Mouse (Mus musculus) liver, adult 2 months (tissue): ENCODE measurements around the gene Tcte2. TPM values are rescaled to one million over a fixed set of nuclear protein-coding genes. Genes with fewer than 3 reads are reported as not detected.

ENCODE experiments used
- DNase-seq: peaks from one replicate; pipeline ENCODE4 v3.0.0-alpha.2; 2011; ENCODE audit warnings: low read depth, low spot score; ENCODE audit errors: extremely low read depth
- H3K27ac ChIP-seq: fragments of 200-500 bp; replicated peaks from 2 replicates; pipeline ENCODE4 v1.5.1; 2012; ENCODE audit warnings: low read depth, mild to moderate bottlenecking, control low read depth, inconsistent platforms, low read length; ENCODE audit not compliant: insufficient read depth
- H3K27me3 ChIP-seq: fragments of 200-500 bp; 2 replicates; pipeline ENCODE4 v1.6.1; 2012; ENCODE audit warnings: mild to moderate bottlenecking, moderate library complexity, low read length, inconsistent platforms; ENCODE audit not compliant: control insufficient read depth, insufficient read depth
- H3K36me3 ChIP-seq: fragments of 200-500 bp; 2 replicates; pipeline ENCODE4 v1.6.1; 2012; ENCODE audit warnings: low read length, inconsistent platforms; ENCODE audit not compliant: control insufficient read depth, insufficient read depth
- H3K4me1 ChIP-seq: fragments of 200-500 bp; 2 replicates; pipeline ENCODE4 v1.6.1; 2011; ENCODE audit warnings: low read length; ENCODE audit not compliant: control insufficient read depth, insufficient read depth
- H3K4me3 ChIP-seq: fragments of 200-500 bp; 2 replicates; pipeline ENCODE4 v1.5.1; 2011; ENCODE audit warnings: low read depth, mild to moderate bottlenecking, control low read depth, low read length, moderate library complexity; ENCODE audit not compliant: insufficient read depth
- H3K79me2 ChIP-seq: fragments of 200-500 bp; 2 replicates; pipeline ENCODE4 v1.6.1; 2012; ENCODE audit warnings: inconsistent platforms, mild to moderate bottlenecking, low read length, moderate library complexity; ENCODE audit not compliant: control insufficient read depth, insufficient read depth
- H3K9ac ChIP-seq: fragments of 200-500 bp; 2 replicates; pipeline ENCODE4 v1.6.1; 2012; ENCODE audit warnings: low read depth, mild to moderate bottlenecking, control low read depth, inconsistent platforms, low read length
- CTCF ChIP-seq: fragments of 200-500 bp; IDR thresholded peaks from 2 replicates; pipeline ENCODE4 v1.5.1; 2011; ENCODE audit warnings: low read depth, low read length, control low read depth
- POLR2A ChIP-seq: fragments of 200-500 bp; IDR thresholded peaks from 2 replicates; pipeline ENCODE4 v1.6.1; 2011; ENCODE audit warnings: low read length, control low read depth; ENCODE audit not compliant: insufficient read depth; ENCODE audit errors: extremely low read depth
- WGBS: fragments of 180-500 bp; shearing (Covaris S2); methylation state at CpG from one replicate; pipeline ENCODE4 v1.1.7; 2018; 5-methylcytosine and 5-hydroxymethylcytosine counted together
- polyA plus RNA-seq: library from polyadenylated mRNA; depleted of rRNA; stranded (reverse); fragments of >200 nt; gene quantifications from 2 replicates; pipeline ENCODE4 v1.2.3, GENCODE M21; 2012
- total RNA-seq: library from RNA; depleted of rRNA; stranded (reverse); fragments of >200 nt; gene quantifications from 2 replicates; pipeline ENCODE4 v1.2.3, GENCODE M21; 2014

The Tcte2 gene
- total and polyA plus RNA-seq, 2 experiments, result 0.94 to 1.5 TPM

DNA sequence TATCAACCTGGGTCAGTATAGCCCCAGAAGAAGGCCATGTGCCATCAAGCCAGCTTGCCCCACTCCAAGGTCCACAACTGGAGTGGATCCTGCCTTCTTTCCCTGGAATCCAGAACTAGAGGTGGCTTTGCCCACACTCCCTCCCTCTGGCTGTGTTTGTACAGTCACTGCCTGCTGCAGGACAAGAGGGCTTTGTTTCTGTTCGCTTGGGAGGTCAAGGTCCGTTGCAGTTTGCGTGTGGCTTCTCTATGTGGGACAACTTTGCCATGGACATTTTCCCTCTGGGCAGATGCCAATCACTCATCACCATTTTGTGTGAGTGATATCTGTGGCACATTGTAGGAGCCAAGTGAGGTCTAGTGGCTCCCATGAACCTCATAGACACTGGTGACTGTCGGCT is 89.9 kb downstream of the Tcte2 start:
- H3K27ac ChIP-seq, result no peak overlapping the region
- DNase-seq, result peak; percentile 67
- 0 out of 2 replicates have a peak, but pooled peaks cover 2% of the 10 kb centered on the region for H3K4me1 ChIP-seq
- no peak for TF ChIP-seq CTCF
- TF ChIP-seq POLR2A, result no peak
- no peaks in the 10 kb centered on the region for H3K27me3 ChIP-seq
- no peak overlapping the region for H3K4me3 ChIP-seq
- H3K79me2 ChIP-seq, result no peaks in the 10 kb centered on the region
- H3K9ac ChIP-seq, result no peak overlapping the region
- WGBS, result 37% methylated on average over 4 of the region's 4 CpGs
- no peaks in the 10 kb centered on the region for H3K36me3 ChIP-seq

- Histone ChIP-seq H3K4me3 (no peak overlapping the region), H3K36me3 (no peaks in the 10 kb centered on the region)
These were observed 91.4 kb downstream of the Tcte2 start for GRCm38 (mm10) chr17:13670227-13670626.

DNA sequence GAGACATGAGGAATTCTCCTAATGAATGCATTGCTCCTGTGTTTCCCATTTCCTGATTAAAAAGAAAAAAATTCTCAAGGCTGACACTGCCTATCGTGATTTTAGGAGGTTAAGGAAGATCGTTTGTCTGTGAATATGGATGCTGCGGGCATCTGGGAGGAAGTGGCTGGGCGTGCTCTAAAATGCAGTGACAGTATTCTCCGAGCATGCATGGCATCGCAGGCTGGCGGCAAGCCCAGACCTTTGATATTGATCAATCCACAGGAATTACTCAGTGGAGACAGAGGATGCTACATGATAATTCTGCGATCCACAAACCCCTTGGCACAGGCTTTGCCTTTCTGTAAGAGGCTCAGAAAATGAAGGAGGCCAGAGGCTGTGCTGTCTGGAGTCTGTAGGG is 92.4 kb downstream of the Tcte2 start:
- TF ChIP-seq CTCF, result peak; percentile 26; the same call in 1 of the 2 replicates
- no peak for TF ChIP-seq POLR2A
- DNase-seq, result peak; percentile 43
- H3K4me3 ChIP-seq, result no peak overlapping the region
- 0 out of 2 replicates have a peak, but pooled peaks cover 2% of the 10 kb centered on the region for H3K4me1 ChIP-seq
- H3K27ac ChIP-seq, result no peak overlapping the region
- no peaks in the 10 kb centered on the region for H3K36me3 ChIP-seq
- H3K79me2 ChIP-seq, result no peaks in the 10 kb centered on the region
- no peaks in the 10 kb centered on the region for H3K27me3 ChIP-seq
- 10% methylated on average over 8 of the region's 8 CpGs for WGBS
- H3K9ac ChIP-seq, result no peak overlapping the region

More at GRCm38 (mm10) chr17:13670227-13670626, 91.4 kb downstream of the Tcte2 start:
- no peak for TF ChIP-seq POLR2A
- no peak for TF ChIP-seq CTCF
- Histone ChIP-seq H3K79me2 (no peaks in the 10 kb centered on the region), H3K27ac (no peak overlapping the region), H3K9ac (no peak overlapping the region), H3K4me1 (0 out of 2 replicates have a peak, but pooled peaks cover 2% of the 10 kb centered on the region), H3K27me3 (no peaks in the 10 kb centered on the region)
- DNase-seq, result no peak

DNA sequence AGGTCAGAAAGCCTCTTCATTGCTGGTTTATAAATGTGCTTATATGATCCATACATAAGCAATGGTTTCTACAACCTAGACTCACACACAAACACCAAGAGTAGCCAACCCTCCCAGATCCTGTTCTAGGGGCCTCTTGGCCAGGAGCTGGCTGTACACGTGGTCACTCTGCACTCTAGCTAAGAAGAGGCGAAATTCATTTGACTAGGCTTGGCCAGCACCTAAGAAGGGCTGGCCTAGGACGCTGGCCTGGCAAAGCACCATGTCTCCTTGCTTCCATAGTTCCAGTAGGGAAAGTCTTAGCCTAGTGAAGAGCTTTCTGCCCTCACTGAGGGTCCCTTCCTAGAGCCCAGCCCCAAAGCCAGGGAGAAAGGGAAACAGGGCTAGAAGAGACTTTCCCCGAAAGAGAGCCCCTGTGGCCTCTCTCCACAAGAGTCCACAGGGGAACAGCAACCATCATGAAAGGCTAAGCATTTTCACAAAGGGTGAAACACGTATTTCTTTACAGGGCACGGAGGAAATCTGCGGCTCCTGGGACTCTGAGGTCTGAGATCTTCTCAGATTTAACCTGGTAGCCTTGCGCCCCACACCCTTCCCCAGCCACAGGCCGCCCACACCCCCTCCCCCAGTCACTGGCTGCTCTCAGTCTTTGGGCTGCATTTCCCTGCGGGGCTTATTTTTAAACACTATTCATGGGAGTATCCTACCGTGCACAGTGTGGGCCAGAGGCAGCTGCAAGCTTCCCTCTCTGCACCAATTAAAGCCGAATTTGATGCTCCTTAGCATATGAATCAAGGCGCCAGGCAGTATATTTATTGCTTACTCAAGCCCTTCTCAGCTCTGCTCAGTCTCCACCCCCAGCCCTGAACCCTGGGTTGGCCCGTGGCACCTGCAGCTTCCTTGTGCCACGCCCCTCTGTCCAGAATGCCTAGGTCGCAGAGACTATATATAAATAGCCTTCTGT is 93.3 kb downstream of the Tcte2 start:
- no peak for DNase-seq
- no peaks in the 10 kb centered on the region for H3K36me3 ChIP-seq
- no peak overlapping the region for H3K27ac ChIP-seq
- 60% methylated on average over 16 of the region's 16 CpGs for WGBS
- no peaks in the 10 kb centered on the region for H3K27me3 ChIP-seq
- no peaks in the 10 kb centered on the region for H3K79me2 ChIP-seq
- no peak for TF ChIP-seq CTCF
- TF ChIP-seq POLR2A, result no peak
- H3K4me1 ChIP-seq, result peaks cover 8% of the 10 kb centered on the region
- no peak overlapping the region for H3K9ac ChIP-seq
- no peak overlapping the region for H3K4me3 ChIP-seq

GRCm38 (mm10) chr17:13667006-13667405 is 94.6 kb downstream of the Tcte2 start:
- Histone ChIP-seq H3K4me1 (peaks cover 12% of the 10 kb centered on the region), H3K27ac (no peak overlapping the region), H3K4me3 (no peak overlapping the region), H3K9ac (no peak overlapping the region), H3K36me3 (no peaks in the 10 kb centered on the region), H3K27me3 (no peaks in the 10 kb centered on the region), H3K79me2 (no peaks in the 10 kb centered on the region)
- TF ChIP-seq CTCF, result no peak
- TF ChIP-seq POLR2A, result no peak
- 89% methylated on average over 3 of the region's 3 CpGs for WGBS
- DNase-seq, result no peak

DNA sequence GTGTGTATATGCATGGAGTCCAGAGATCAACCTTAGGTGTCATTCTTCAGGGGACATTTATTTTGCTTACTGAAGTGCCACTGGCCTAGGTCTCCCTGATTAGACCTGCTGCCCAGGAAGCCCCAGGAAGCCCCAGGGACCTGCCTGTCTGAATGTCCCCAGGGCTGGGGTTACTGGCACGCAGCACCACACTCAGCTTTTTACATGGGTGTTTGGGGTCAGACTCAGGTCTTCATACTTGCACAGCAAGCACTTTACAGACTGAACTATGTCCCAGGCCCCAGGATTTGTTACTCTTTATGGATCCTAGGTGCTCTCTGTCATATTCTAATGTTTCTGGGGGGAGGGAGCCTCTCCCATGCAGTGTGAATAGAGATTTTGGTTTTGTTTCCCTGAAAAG is 95.9 kb downstream of the Tcte2 start:
- whole genome bisulfite sequencing, result 88% methylated on average over 1 of the region's 1 CpGs
- Histone ChIP-seq H3K27me3 (no peaks in the 10 kb centered on the region), H3K4me1 (peaks cover 14% of the 10 kb centered on the region), H3K4me3 (no peak overlapping the region), H3K36me3 (no peaks in the 10 kb centered on the region), H3K9ac (no peak overlapping the region), H3K27ac (no peak overlapping the region), H3K79me2 (no peaks in the 10 kb centered on the region)
- DNase-seq, result no peak
- no peak for TF ChIP-seq CTCF
- TF ChIP-seq POLR2A, result no peak
